Mouse (Mus musculus): ENCODE results near the gene Hoxa3. TPM values are rescaled to one million over a fixed set of nuclear protein-coding genes. Genes with fewer than 3 reads are reported as not detected.
A peak's percentile ranks its signal among the peaks of the same experiment; 100 is the strongest.

Gene Hoxa3
- polyA plus RNA-seq, 2 experiments: 3.4 to 12.0 TPM

DNA sequence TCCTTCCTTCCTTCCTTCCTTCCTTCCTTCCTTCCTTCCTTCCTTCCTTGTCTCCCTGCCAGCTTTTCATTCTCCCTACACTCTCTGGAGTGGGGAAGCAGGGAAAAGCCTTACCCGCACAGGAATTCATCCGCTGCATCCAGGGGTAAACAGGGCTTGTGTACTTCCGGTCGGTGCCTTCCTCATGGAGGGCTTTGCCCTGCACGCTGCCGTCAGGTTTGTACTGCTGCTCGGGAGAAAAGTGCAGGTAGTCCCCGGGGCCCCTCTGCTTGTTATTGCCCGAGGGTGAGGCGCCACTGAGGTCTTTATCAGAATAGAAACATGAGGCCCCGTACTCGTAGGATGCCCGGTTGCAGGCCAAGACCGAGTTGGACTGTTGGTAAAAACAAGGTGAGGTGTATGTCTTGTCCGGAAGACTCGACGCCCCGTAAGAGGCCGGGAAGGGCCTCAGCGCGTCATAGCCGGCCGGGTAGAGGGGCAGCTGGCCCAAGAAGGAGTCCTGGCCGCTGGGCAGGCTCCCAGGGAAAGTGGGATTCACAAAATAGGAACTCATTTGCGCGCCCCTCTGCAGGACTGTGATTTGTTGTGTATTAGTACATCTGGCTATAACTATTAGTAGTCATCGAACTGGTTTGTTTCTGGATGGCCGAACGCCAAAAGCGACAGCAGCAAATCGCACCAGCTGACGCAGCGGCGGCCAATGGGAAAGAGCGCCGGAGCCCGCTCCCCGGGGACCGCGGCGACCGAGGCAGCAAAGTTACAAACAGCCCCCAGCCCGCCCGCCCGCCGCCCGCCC is 4.9 kb downstream of the Hoxa3 start, which contains the start of gene Hoxa6:
TSS of gene Hoxa6 (minus strand) at position 651 of the 796 bp plus-strand sequence.
- 5% methylated on average over 45 of the region's 47 CpGs for WGBS
- Histone ChIP-seq H3K36me3 (ENCODE audit: control insufficient read depth, insufficient read depth, low read length) (peaks cover 28% of the 10 kb centered on the region), H3K9me3 (ENCODE audit: control insufficient read depth, low read length) (no peaks in the 10 kb centered on the region), H3K27me3 (ENCODE audit: control insufficient read depth, insufficient read depth, low read length) (peaks cover 26% of the 10 kb centered on the region; the same call in 1 of the 2 replicates), H3K4me3 (replicated peaks; ENCODE audit: low read length) (peak within 1 kb of the TSS; percentile 39), H3K9ac (ENCODE audit: low read depth, low read length, severe bottlenecking) (peak within 1 kb of the TSS; percentile 52), H3K4me1 (ENCODE audit: control insufficient read depth, insufficient read depth, low read length) (peaks cover 62% of the 10 kb centered on the region), H3K27ac (replicated peaks; ENCODE audit: low read depth, low read length) (no peak within 1 kb of the TSS), H3K4me2 (replicated peaks; ENCODE audit: low read depth, low read length, severe bottlenecking) (peak within 1 kb of the TSS; percentile 75)
- DNase-seq (ENCODE audit: low spot score) (peak; percentile 51), ATAC-seq (ENCODE audit: low FRiP score, low read depth) (no peak)
- no peak for TF ChIP-seq POLR2A (IDR thresholded peaks at IDR 0.05; ENCODE audit: borderline replicate concordance, extremely low read depth, insufficient read depth, insufficient read length)

DNA sequence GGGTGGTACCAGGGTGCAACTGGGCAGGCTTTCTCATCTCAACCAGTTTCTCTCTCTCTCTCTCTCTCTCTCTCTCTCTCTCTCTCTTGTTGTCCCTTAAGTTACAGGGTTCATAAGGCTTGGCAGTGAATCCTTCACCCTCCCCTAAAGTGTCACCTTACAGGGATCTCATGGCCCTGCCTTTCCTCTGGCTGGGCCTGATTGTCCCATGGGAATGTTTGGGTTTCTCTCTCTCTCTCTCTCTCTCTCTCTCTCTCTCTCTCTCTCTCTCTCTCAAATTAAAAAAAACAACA is 5.5 kb downstream of the Hoxa3 start:
- no peak overlapping the region for H3K27ac ChIP-seq (replicated peaks; ENCODE audit: low read depth, low read length)
- TF ChIP-seq POLR2A (IDR thresholded peaks at IDR 0.05; ENCODE audit: borderline replicate concordance, extremely low read depth, insufficient read depth, insufficient read length): no peak
- H3K4me3 ChIP-seq (replicated peaks; ENCODE audit: low read length): no peak overlapping the region
- peaks cover 64% of the 10 kb centered on the region for H3K4me1 ChIP-seq (ENCODE audit: control insufficient read depth, insufficient read depth, low read length)
- peaks cover 35% of the 10 kb centered on the region for H3K36me3 ChIP-seq (ENCODE audit: control insufficient read depth, insufficient read depth, low read length)
- ATAC-seq (ENCODE audit: low FRiP score, low read depth) (no peak), DNase-seq (ENCODE audit: low spot score) (no peak)
- peaks cover 31% of the 10 kb centered on the region; the same call in 1 of the 2 replicates for H3K27me3 ChIP-seq (ENCODE audit: control insufficient read depth, insufficient read depth, low read length)
- no peaks in the 10 kb centered on the region for H3K9me3 ChIP-seq (ENCODE audit: control insufficient read depth, low read length)
- peak overlapping the region; percentile 75; the same call in 1 of the 2 replicates for H3K4me2 ChIP-seq (replicated peaks; ENCODE audit: low read depth, low read length, severe bottlenecking)
- no peak overlapping the region for H3K9ac ChIP-seq (ENCODE audit: low read depth, low read length, severe bottlenecking)

DNA sequence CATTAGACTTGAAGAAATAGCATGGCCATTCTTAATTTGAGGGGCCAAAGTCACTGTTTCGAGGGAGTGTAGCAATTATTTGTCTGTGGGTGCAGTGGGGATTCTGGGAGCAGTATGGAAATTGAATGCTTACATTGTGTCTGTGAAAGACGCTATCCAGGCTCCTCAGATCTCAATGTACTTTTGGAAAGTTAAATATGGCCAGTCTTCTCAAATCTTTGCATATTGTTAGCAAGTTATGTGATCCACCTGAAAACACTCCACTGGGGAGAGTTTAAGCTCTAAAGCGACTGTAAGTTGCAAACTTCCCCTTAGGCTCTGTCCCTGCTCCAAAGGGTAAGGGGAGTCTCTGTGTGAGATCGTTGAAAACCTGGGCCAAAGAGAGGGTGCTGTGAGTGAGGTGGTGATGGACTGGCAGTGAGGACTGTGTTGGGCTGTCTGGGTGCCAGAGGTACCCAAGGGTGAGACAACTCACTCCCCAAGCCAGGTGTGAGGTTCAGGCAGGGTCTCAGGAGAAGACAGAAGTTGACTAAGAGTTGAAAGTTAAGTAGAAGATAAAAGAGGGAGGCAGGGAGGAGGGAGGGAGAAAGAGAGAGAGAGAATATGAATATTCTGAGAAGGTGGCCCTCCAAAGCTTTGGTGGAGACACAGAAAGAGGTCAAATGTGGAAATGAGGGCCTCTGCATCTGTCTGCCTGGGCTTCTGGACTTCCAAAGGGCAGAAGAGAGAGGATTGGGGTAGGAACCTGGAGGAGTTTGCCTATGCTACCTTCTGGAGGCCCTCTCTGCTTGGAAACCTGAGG is 6.1 kb downstream of the Hoxa3 start:
- Histone ChIP-seq H3K4me1 (ENCODE audit: control insufficient read depth, insufficient read depth, low read length) (peaks cover 64% of the 10 kb centered on the region), H3K9ac (ENCODE audit: low read depth, low read length, severe bottlenecking) (no peak overlapping the region), H3K27ac (replicated peaks; ENCODE audit: low read depth, low read length) (no peak overlapping the region), H3K36me3 (ENCODE audit: control insufficient read depth, insufficient read depth, low read length) (peaks cover 35% of the 10 kb centered on the region), H3K4me3 (replicated peaks; ENCODE audit: low read length) (no peak overlapping the region), H3K27me3 (ENCODE audit: control insufficient read depth, insufficient read depth, low read length) (peaks cover 35% of the 10 kb centered on the region; the same call in 1 of the 2 replicates), H3K9me3 (ENCODE audit: control insufficient read depth, low read length) (no peaks in the 10 kb centered on the region), H3K4me2 (replicated peaks; ENCODE audit: low read depth, low read length, severe bottlenecking) (peak overlapping the region; percentile 91)
- DNase-seq (ENCODE audit: low spot score) (no peak), ATAC-seq (ENCODE audit: low FRiP score, low read depth) (no peak)
- 34% methylated on average over 4 of the region's 4 CpGs for WGBS
- no peak for TF ChIP-seq POLR2A (IDR thresholded peaks at IDR 0.05; ENCODE audit: borderline replicate concordance, extremely low read depth, insufficient read depth, insufficient read length)

DNA sequence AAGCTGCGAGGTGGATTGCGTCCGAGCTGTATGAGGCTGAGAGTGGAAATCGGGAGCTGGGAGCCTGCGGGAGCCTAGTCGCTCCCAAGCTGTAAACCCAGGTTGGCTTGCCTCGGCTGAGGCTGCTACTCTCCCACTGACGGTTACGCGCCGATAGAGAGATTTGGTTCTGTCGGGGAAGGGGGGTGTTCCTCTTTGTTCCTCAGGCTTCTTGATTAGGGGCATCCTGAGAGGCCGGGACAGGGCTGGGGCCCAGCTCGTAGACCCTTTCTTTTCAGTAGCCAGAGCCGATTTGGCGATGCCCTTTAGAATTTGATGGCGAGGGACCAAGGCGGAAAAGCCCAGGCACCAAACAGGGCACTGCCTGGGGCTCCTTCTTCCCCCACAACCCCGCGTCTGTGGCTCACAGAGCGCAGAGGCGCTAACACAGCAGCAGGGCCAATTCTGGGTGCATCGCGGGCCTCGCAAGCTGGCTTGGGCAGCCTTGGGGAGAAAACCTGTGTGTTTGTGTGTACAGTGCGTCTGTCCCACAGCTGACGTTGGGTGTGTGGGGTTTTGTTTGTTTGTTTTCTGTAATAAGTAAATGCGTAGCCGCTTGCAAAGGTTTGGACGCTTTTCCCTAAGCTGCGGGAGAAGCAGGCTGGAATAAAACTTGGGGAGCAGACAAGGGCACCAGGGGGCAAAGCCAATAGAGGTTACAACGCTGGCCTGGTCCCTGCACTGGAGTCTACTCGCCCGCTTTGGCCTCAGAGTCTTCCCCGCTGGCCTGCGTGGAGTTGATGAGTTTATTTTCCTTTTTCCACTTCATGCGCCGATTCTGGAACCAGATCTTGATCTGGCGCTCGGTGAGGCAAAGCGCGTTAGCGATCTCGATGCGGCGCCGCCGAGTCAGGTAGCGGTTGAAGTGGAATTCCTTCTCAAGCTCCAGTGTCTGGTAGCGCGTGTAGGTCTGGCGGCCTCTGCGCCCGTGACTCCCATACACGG is 7.2 kb downstream of the Hoxa3 start:
- 21% methylated on average over 51 of the region's 55 CpGs for WGBS
- peaks cover 39% of the 10 kb centered on the region for H3K36me3 ChIP-seq (ENCODE audit: control insufficient read depth, insufficient read depth, low read length)
- H3K4me2 ChIP-seq (replicated peaks; ENCODE audit: low read depth, low read length, severe bottlenecking): peak overlapping the region; percentile 91
- H3K4me1 ChIP-seq (ENCODE audit: control insufficient read depth, insufficient read depth, low read length): peaks cover 57% of the 10 kb centered on the region
- H3K9ac ChIP-seq (ENCODE audit: low read depth, low read length, severe bottlenecking): peak overlapping the region; percentile 25; the same call in 1 of the 2 replicates
- 0 out of 2 replicates have a peak overlapping the region, but pooled peaks have one; percentile 38 for H3K27ac ChIP-seq (replicated peaks; ENCODE audit: low read depth, low read length)
- peaks cover 30% of the 10 kb centered on the region; the same call in 1 of the 2 replicates for H3K27me3 ChIP-seq (ENCODE audit: control insufficient read depth, insufficient read depth, low read length)
- TF ChIP-seq POLR2A (IDR thresholded peaks at IDR 0.05; ENCODE audit: borderline replicate concordance, extremely low read depth, insufficient read depth, insufficient read length): no peak
- no peak for DNase-seq (ENCODE audit: low spot score)
- no peak for ATAC-seq (ENCODE audit: low FRiP score, low read depth)
- H3K9me3 ChIP-seq (ENCODE audit: control insufficient read depth, low read length): no peaks in the 10 kb centered on the region
- H3K4me3 ChIP-seq (replicated peaks; ENCODE audit: low read length): peak overlapping the region; percentile 10
